ENCODE assay signal across 22 mouse cellular contexts in genomic region chr5:113442180-113442579, GRCm38 (mm10). TPM values are rescaled to one million over a fixed set of nuclear protein-coding genes. Genes with fewer than 3 reads are reported as not detected.
DNase-seq lines count a peak whose midpoint lies in the region; ATAC-seq and TF ChIP-seq lines count a peak whose summit lies in the region.
"Had no signal": no experiment of that assay in that cellular context is flagged by ENCODE, and none has a peak within 500 bp of the region (broad histone marks: within the 10 kb centered on the region; RNA-seq: fewer than 3 reads in every experiment).

No protein-coding gene starts in this region.

- no peak for ATAC-seq in forebrain, embryonic 13.5 days
- ATAC-seq in forebrain, embryonic 14.5 days = no peak
- peak; percentile 72 for ATAC-seq in hindbrain, embryonic 12.5 days (ENCODE audit: low FRiP score)
- ATAC-seq in midbrain, embryonic 15.5 days (replicated peaks) = peak; percentile 74; the same call in 1 of the 2 replicates

- H3K9me3 ChIP-seq in forebrain, embryonic 13.5 days (replicated peaks) = no peaks in the 10 kb centered on the region
- H3K9me3 ChIP-seq in forebrain, embryonic 14.5 days (replicated peaks; ENCODE audit: control insufficient read depth, low read length) = no peaks in the 10 kb centered on the region
- no peaks in the 10 kb centered on the region for H3K9me3 ChIP-seq in hindbrain, embryonic 12.5 days (replicated peaks)
- no peaks in the 10 kb centered on the region for H3K9me3 ChIP-seq in midbrain, embryonic 15.5 days
- H3K9me3 ChIP-seq: lung, embryonic 15.5 days had no signal

- DNase-seq in forebrain, embryonic 14.5 days (ENCODE audit: low spot score) = no peak
- DNase-seq in retina, postnatal 1 day = peak; percentile 75
- DNase-seq in thymus, adult 2 months = no peak
- DNase-seq in heart, postnatal 36 days = no peak
- DNase-seq: adrenal gland, postnatal 36 days; cerebellum, adult 18-20 months; cerebellum, postnatal 25 days; embryo, embryonic 11 days; gastrocnemius, postnatal 25 days; heart, adult 2 months; kidney, adult 11 months; right cerebral cortex, postnatal 4 days; thymus, postnatal 36 days had no signal

- peaks cover 7% of the 10 kb centered on the region; the same call in 1 of the 2 replicates for H3K4me1 ChIP-seq in forebrain, embryonic 13.5 days
- no peaks in the 10 kb centered on the region for H3K4me1 ChIP-seq in forebrain, embryonic 14.5 days (ENCODE audit: control insufficient read depth, insufficient read depth, low read length)
- H3K4me1 ChIP-seq in hindbrain, embryonic 12.5 days = peaks cover 10% of the 10 kb centered on the region; the same call in 1 of the 2 replicates
- 0 out of 2 replicates have a peak, but pooled peaks cover 7% of the 10 kb centered on the region for H3K4me1 ChIP-seq in midbrain, embryonic 15.5 days
- no peaks in the 10 kb centered on the region for H3K4me1 ChIP-seq in thymus, adult 2 months (replicated peaks; ENCODE audit: control insufficient read depth, insufficient read depth, low read length)
- H3K4me1 ChIP-seq: lung, embryonic 15.5 days had no signal

- no peak overlapping the region for H3K4me2 ChIP-seq in forebrain, embryonic 13.5 days
- no peak overlapping the region for H3K4me2 ChIP-seq in forebrain, embryonic 14.5 days (ENCODE audit: low read length)
- H3K4me2 ChIP-seq in hindbrain, embryonic 12.5 days (replicated peaks) = no peak overlapping the region
- no peak overlapping the region for H3K4me2 ChIP-seq in midbrain, embryonic 15.5 days
- H3K4me2 ChIP-seq: lung, embryonic 15.5 days had no signal

- WGBS in forebrain, embryonic 13.5 days = 52% methylated on average over 3 of the region's 3 CpGs
- 64% methylated on average over 3 of the region's 3 CpGs for WGBS in forebrain, embryonic 14.5 days
- 69% methylated on average over 3 of the region's 3 CpGs for WGBS in hindbrain, embryonic 12.5 days
- WGBS in midbrain, embryonic 15.5 days = 63% methylated on average over 3 of the region's 3 CpGs
- 76% methylated on average over 3 of the region's 3 CpGs for WGBS in thymus, adult 2 months

- no peaks in the 10 kb centered on the region for H3K27me3 ChIP-seq in forebrain, embryonic 13.5 days
- H3K27me3 ChIP-seq in forebrain, embryonic 14.5 days (replicated peaks; ENCODE audit: control insufficient read depth, insufficient read depth, low read length) = no peaks in the 10 kb centered on the region
- H3K27me3 ChIP-seq in hindbrain, embryonic 12.5 days = no peaks in the 10 kb centered on the region
- H3K27me3 ChIP-seq in midbrain, embryonic 15.5 days (replicated peaks) = no peaks in the 10 kb centered on the region
- H3K27me3 ChIP-seq in thymus, adult 2 months (ENCODE audit: control insufficient read depth, insufficient read depth, low read length) = no peaks in the 10 kb centered on the region
- H3K27me3 ChIP-seq: lung, embryonic 15.5 days had no signal

- no peaks in the 10 kb centered on the region for H3K36me3 ChIP-seq in forebrain, embryonic 13.5 days (ENCODE audit: poor library complexity, severe bottlenecking)
- no peaks in the 10 kb centered on the region for H3K36me3 ChIP-seq in forebrain, embryonic 14.5 days (ENCODE audit: control insufficient read depth, insufficient read depth, low read length)
- H3K36me3 ChIP-seq in hindbrain, embryonic 12.5 days = no peaks in the 10 kb centered on the region
- no peaks in the 10 kb centered on the region for H3K36me3 ChIP-seq in midbrain, embryonic 15.5 days (replicated peaks)
- H3K36me3 ChIP-seq in thymus, adult 2 months (ENCODE audit: control insufficient read depth, insufficient read depth, low read length) = no peaks in the 10 kb centered on the region
- H3K36me3 ChIP-seq: lung, embryonic 15.5 days had no signal

- H3K4me3 ChIP-seq in forebrain, embryonic 13.5 days = no peak overlapping the region
- H3K4me3 ChIP-seq in forebrain, embryonic 14.5 days (ENCODE audit: low read depth, low read length) = no peak overlapping the region
- no peak overlapping the region for H3K4me3 ChIP-seq in hindbrain, embryonic 12.5 days
- H3K4me3 ChIP-seq in midbrain, embryonic 15.5 days = no peak overlapping the region
- no peak overlapping the region for H3K4me3 ChIP-seq in thymus, adult 2 months (ENCODE audit: control insufficient read depth, insufficient read depth, low read length)
- H3K4me3 ChIP-seq: heart, adult 2 months; lung, embryonic 15.5 days had no signal

- TF ChIP-seq POLR2A in thymus, adult 2 months (IDR thresholded peaks at IDR 0.05; ENCODE audit: control insufficient read depth, extremely low read depth, insufficient read depth, low read length, poor library complexity) = no peak

- peak overlapping the region; percentile 52; the same call in 1 of the 2 replicates for H3K27ac ChIP-seq in forebrain, embryonic 13.5 days
- no peak overlapping the region for H3K27ac ChIP-seq in forebrain, embryonic 14.5 days (ENCODE audit: low read depth, low read length)
- H3K27ac ChIP-seq in hindbrain, embryonic 12.5 days = peak overlapping the region; percentile 23
- H3K27ac ChIP-seq in midbrain, embryonic 15.5 days = peak overlapping the region; percentile 34; the same call in 1 of the 2 replicates
- H3K27ac ChIP-seq in thymus, adult 2 months (ENCODE audit: control insufficient read depth, insufficient read depth, low read length) = no peak overlapping the region
- H3K27ac ChIP-seq: heart, adult 2 months; kidney, postnatal 0 days; liver, embryonic 14.5 days; lung, embryonic 15.5 days; macrophage had no signal

- H3K9ac ChIP-seq in forebrain, embryonic 13.5 days = no peak overlapping the region
- no peak overlapping the region for H3K9ac ChIP-seq in forebrain, embryonic 14.5 days (ENCODE audit: low read length)
- H3K9ac ChIP-seq in hindbrain, embryonic 12.5 days = no peak overlapping the region
- no peak overlapping the region for H3K9ac ChIP-seq in midbrain, embryonic 15.5 days
- H3K9ac ChIP-seq: liver, embryonic 14.5 days; lung, embryonic 15.5 days had no signal

- TF ChIP-seq CTCF in thymus, adult 2 months (IDR thresholded peaks at IDR 0.05; ENCODE audit: borderline replicate concordance, control insufficient read depth, extremely low read depth, insufficient read depth, low read length, poor library complexity) = no peak

- intact Hi-C loops in heart, postnatal 36 days (cut with DNase I) = no loop called here

RNA-seq across cellular contexts. Expression of gene Wscd2, which starts 48.0 kb away (rescaled TPM):
- polyA plus RNA-seq in forebrain, embryonic 13.5 days (2015; fragmentation: Nextera tagmentation; extraction: Ambion mirVana) = 4.7 and 6.9 TPM in 2 replicates
- polyA plus RNA-seq in forebrain, embryonic 14.5 days (2014; fragmentation: Nextera tagmentation; extraction: Ambion mirVana) = 3.4 and 5.3 TPM in 2 replicates
- 13.5 and 14.1 TPM in 2 replicates for polyA plus RNA-seq in hindbrain, embryonic 12.5 days (2016; fragmentation: Nextera tagmentation; extraction: Ambion mirVana)
- polyA plus RNA-seq in midbrain, embryonic 15.5 days (2015; fragmentation: Nextera tagmentation; extraction: Ambion mirVana) = 16.0 TPM in 2 replicates
- polyA plus RNA-seq in thymus, adult 2 months (2012; rRNA removed) = 1.2 and 1.6 TPM in 2 replicates
- total RNA-seq in heart, postnatal 36 days (2021) = under 1 TPM; 0.28 to 0.49 TPM
- total RNA-seq: hematopoietic stem cell, adult 5-6 weeks; MEL had no signal
- polyA plus RNA-seq: macrophage had no signal

Comparison
In these comparisons a context has a peak if more than half of its experiments do, and no peak if none do; other contexts are left out.
1. H3K27ac ChIP-seq: peak in forebrain, embryonic 13.5 days (single experiment), hindbrain, embryonic 12.5 days (single experiment) and midbrain, embryonic 15.5 days (single experiment); none in forebrain, embryonic 14.5 days (single experiment) and thymus, adult 2 months (single experiment).
2. ATAC-seq: peak in hindbrain, embryonic 12.5 days (single experiment) and midbrain, embryonic 15.5 days (single experiment); none in forebrain, embryonic 13.5 days (single experiment) and forebrain, embryonic 14.5 days (single experiment).